Mouse (Mus musculus) embryonic facial prominence, embryonic 15.5 days (tissue): Measurements from ENCODE around the gene Lad1. TPM values are rescaled to one million over a fixed set of nuclear protein-coding genes. Genes with fewer than 3 reads are reported as not detected.

Experiments used
- ATAC-seq: fragments of 200-750 bp; cut with Nextera tagmentation; 2 replicates; pipeline ENCODE4 v1.8.0; 2017; ENCODE audit warnings: low read depth, moderate TSS enrichment; ENCODE audit not compliant: insufficient number of reproducible peaks, low FRiP score, low TSS enrichment
- H3K27ac ChIP-seq: fragments of 300-500 bp; sonication (generic); replicated peaks from 2 replicates; pipeline ENCODE4 v1.5.1; 2015; ENCODE audit warnings: mild to moderate bottlenecking, inconsistent platforms
- H3K27me3 ChIP-seq: fragments of 300-500 bp; sonication (generic); 2 replicates; pipeline ENCODE4 v1.6.1; 2015; ENCODE audit warnings: inconsistent platforms
- H3K36me3 ChIP-seq: fragments of 300-500 bp; sonication (generic); 2 replicates; pipeline ENCODE4 v1.6.1; 2015; ENCODE audit warnings: mild to moderate bottlenecking, inconsistent platforms
- H3K4me1 ChIP-seq: fragments of 300-500 bp; sonication (generic); 2 replicates; pipeline ENCODE4 v1.6.1; 2015; ENCODE audit warnings: inconsistent platforms
- H3K4me2 ChIP-seq: fragments of 300-500 bp; sonication (generic); replicated peaks from 2 replicates; pipeline ENCODE4 v1.6.1; 2015; ENCODE audit warnings: mild to moderate bottlenecking, inconsistent platforms
- H3K4me3 ChIP-seq: fragments of 300-500 bp; sonication (generic); replicated peaks from 2 replicates; pipeline ENCODE4 v1.5.1; 2015; ENCODE audit warnings: mild to moderate bottlenecking, inconsistent platforms
- H3K9ac ChIP-seq: fragments of 300-500 bp; sonication (generic); 2 replicates; pipeline ENCODE4 v1.6.1; 2015; ENCODE audit warnings: inconsistent platforms
- H3K9me3 ChIP-seq: fragments of 300-500 bp; sonication (generic); replicated peaks from 2 replicates; pipeline ENCODE4 v1.6.1; 2016; ENCODE audit warnings: inconsistent platforms
- WGBS: fragments of 180-500 bp; shearing (Covaris S2); methylation state at CpG from one replicate; pipeline ENCODE4 v1.1.7; 2015; 5-methylcytosine and 5-hydroxymethylcytosine counted together
- polyA plus RNA-seq: library from polyadenylated mRNA; unstranded; fragments of >200 nt; fragmentation: Nextera tagmentation; extraction: Ambion mirVana; gene quantifications from 2 replicates; pipeline ENCODE4 v1.2.1, GENCODE M21; 2015

Lad1 gene
- polyA plus RNA-seq, 1 experiment from 2014 or later = 58.0 TPM

GRCm38 (mm10) chr1:135788708-135789107 lies 29.7 kb upstream of the Lad1 start:
- WGBS = 35% methylated on average over 10 of the region's 10 CpGs
- no peak for ATAC-seq

GRCm38 (mm10) chr1:135789815-135790214 lies 28.6 kb upstream of the Lad1 start:
- Histone ChIP-seq H3K9me3 (no peaks in the 10 kb centered on the region), H3K4me2 (no peak overlapping the region), H3K4me3 (no peak overlapping the region), H3K9ac (no peak overlapping the region), H3K27ac (no peak overlapping the region), H3K27me3 (no peaks in the 10 kb centered on the region), H3K4me1 (peaks cover 24% of the 10 kb centered on the region), H3K36me3 (no peaks in the 10 kb centered on the region)
- ATAC-seq = no peak
- WGBS = 14% methylated on average over 5 of the region's 5 CpGs

More at GRCm38 (mm10) chr1:135788708-135789107, 29.7 kb upstream of the Lad1 start:
- H3K9ac ChIP-seq = no peak overlapping the region
- no peak overlapping the region for H3K4me2 ChIP-seq
- no peaks in the 10 kb centered on the region for H3K36me3 ChIP-seq
- H3K27ac ChIP-seq = no peak overlapping the region
- H3K4me3 ChIP-seq = no peak overlapping the region
- no peaks in the 10 kb centered on the region for H3K9me3 ChIP-seq
- no peaks in the 10 kb centered on the region for H3K27me3 ChIP-seq
- H3K4me1 ChIP-seq = peaks cover 14% of the 10 kb centered on the region

- ATAC-seq = no peak
- Histone ChIP-seq H3K27me3 (no peaks in the 10 kb centered on the region), H3K27ac (peak overlapping the region; percentile 85), H3K9ac (no peak overlapping the region), H3K4me1 (peaks cover 26% of the 10 kb centered on the region), H3K9me3 (no peaks in the 10 kb centered on the region), H3K36me3 (no peaks in the 10 kb centered on the region), H3K4me2 (no peak overlapping the region), H3K4me3 (no peak overlapping the region)
- 52% methylated on average over 13 of the region's 13 CpGs for WGBS
Observed at GRCm38 (mm10) chr1:135792143-135792939, 26.1 kb upstream of the Lad1 start.

GRCm38 (mm10) chr1:135793370-135794215 lies 24.8 kb upstream of the Lad1 start:
- Histone ChIP-seq H3K4me1 (peaks cover 26% of the 10 kb centered on the region), H3K36me3 (no peaks in the 10 kb centered on the region), H3K9ac (peak overlapping the region; percentile 1; the same call in 1 of the 2 replicates), H3K9me3 (no peaks in the 10 kb centered on the region), H3K27me3 (no peaks in the 10 kb centered on the region), H3K27ac (peak overlapping the region; percentile 85), H3K4me3 (peak overlapping the region; percentile 22), H3K4me2 (peak overlapping the region; percentile 48)
- 12% methylated on average over 27 of the region's 27 CpGs for WGBS
- ATAC-seq = peak; percentile 5; the same call in 1 of the 2 replicates

GRCm38 (mm10) chr1:135794216-135795134 lies 23.9 kb upstream of the Lad1 start:
- peak; percentile 51; the same call in 1 of the 2 replicates for ATAC-seq
- H3K4me1 ChIP-seq = peaks cover 26% of the 10 kb centered on the region
- peak overlapping the region; percentile 85 for H3K27ac ChIP-seq
- peak overlapping the region; percentile 48 for H3K4me2 ChIP-seq
- H3K9me3 ChIP-seq = no peaks in the 10 kb centered on the region
- no peaks in the 10 kb centered on the region for H3K27me3 ChIP-seq
- H3K9ac ChIP-seq = no peak overlapping the region
- peak overlapping the region; percentile 22 for H3K4me3 ChIP-seq
- H3K36me3 ChIP-seq = no peaks in the 10 kb centered on the region
- WGBS = 33% methylated on average over 20 of the region's 20 CpGs

- no peak overlapping the region for H3K4me2 ChIP-seq
- H3K27ac ChIP-seq = no peak overlapping the region
- WGBS = 56% methylated on average over 1 of the region's 1 CpGs
- ATAC-seq = no peak
- no peaks in the 10 kb centered on the region for H3K9me3 ChIP-seq
- peaks cover 28% of the 10 kb centered on the region for H3K4me1 ChIP-seq
- no peaks in the 10 kb centered on the region for H3K36me3 ChIP-seq
- no peak overlapping the region for H3K9ac ChIP-seq
- no peaks in the 10 kb centered on the region for H3K27me3 ChIP-seq
- no peak overlapping the region for H3K4me3 ChIP-seq
Observed at GRCm38 (mm10) chr1:135798492-135798891, 19.9 kb upstream of the Lad1 start.

- peaks cover 21% of the 10 kb centered on the region for H3K4me1 ChIP-seq
- no peaks in the 10 kb centered on the region for H3K36me3 ChIP-seq
- H3K4me2 ChIP-seq = no peak overlapping the region
- no peaks in the 10 kb centered on the region; the same call in 1 of the 2 replicates for H3K27me3 ChIP-seq
- 54% methylated on average over 8 of the region's 8 CpGs for WGBS
- no peak; the same call in 1 of the 2 replicates for ATAC-seq
- H3K27ac ChIP-seq = peak overlapping the region; percentile 22; the same call in 1 of the 2 replicates
- H3K9ac ChIP-seq = no peak overlapping the region
- no peak overlapping the region for H3K4me3 ChIP-seq
- H3K9me3 ChIP-seq = no peaks in the 10 kb centered on the region
Observed at GRCm38 (mm10) chr1:135799109-135799627, 19.2 kb upstream of the Lad1 start.

GRCm38 (mm10) chr1:135800192-135800950 lies 18.0 kb upstream of the Lad1 start:
- H3K27ac ChIP-seq = peak overlapping the region; percentile 23; the same call in 1 of the 2 replicates
- WGBS = 42% methylated on average over 8 of the region's 8 CpGs
- peaks cover 13% of the 10 kb centered on the region for H3K4me1 ChIP-seq
- H3K9ac ChIP-seq = no peak overlapping the region
- H3K27me3 ChIP-seq = no peaks in the 10 kb centered on the region; the same call in 1 of the 2 replicates
- no peaks in the 10 kb centered on the region for H3K36me3 ChIP-seq
- ATAC-seq = peak; percentile 69
- no peak overlapping the region; the same call in 1 of the 2 replicates for H3K4me3 ChIP-seq
- H3K9me3 ChIP-seq = no peaks in the 10 kb centered on the region
- H3K4me2 ChIP-seq = no peak overlapping the region

GRCm38 (mm10) chr1:135807546-135807945 lies 10.9 kb upstream of the Lad1 start:
- Histone ChIP-seq H3K4me3 (no peak overlapping the region), H3K36me3 (no peaks in the 10 kb centered on the region), H3K4me1 (peaks cover 9% of the 10 kb centered on the region), H3K27me3 (no peaks in the 10 kb centered on the region; the same call in 1 of the 2 replicates), H3K27ac (no peak overlapping the region), H3K9ac (no peak overlapping the region), H3K4me2 (no peak overlapping the region), H3K9me3 (no peaks in the 10 kb centered on the region)
- WGBS = 43% methylated on average over 10 of the region's 10 CpGs
- no peak for ATAC-seq

GRCm38 (mm10) chr1:135810180-135810579 lies 8.2 kb upstream of the Lad1 start:
- Histone ChIP-seq H3K4me1 (peaks cover 16% of the 10 kb centered on the region), H3K4me2 (no peak overlapping the region), H3K27me3 (no peaks in the 10 kb centered on the region; the same call in 1 of the 2 replicates), H3K4me3 (no peak overlapping the region), H3K36me3 (no peaks in the 10 kb centered on the region), H3K9ac (no peak overlapping the region), H3K27ac (no peak overlapping the region), H3K9me3 (no peaks in the 10 kb centered on the region)
- ATAC-seq = no peak
- WGBS = 79% methylated on average over 2 of the region's 2 CpGs
